Mouse (Mus musculus): ENCODE results near the gene Lck. TPM values are rescaled to one million over a fixed set of nuclear protein-coding genes. Genes with fewer than 3 reads are reported as not detected.

The Lck gene
- total and polyA plus RNA-seq, 3 experiments: 67.2 to 138 (median 70.0) TPM

DNA sequence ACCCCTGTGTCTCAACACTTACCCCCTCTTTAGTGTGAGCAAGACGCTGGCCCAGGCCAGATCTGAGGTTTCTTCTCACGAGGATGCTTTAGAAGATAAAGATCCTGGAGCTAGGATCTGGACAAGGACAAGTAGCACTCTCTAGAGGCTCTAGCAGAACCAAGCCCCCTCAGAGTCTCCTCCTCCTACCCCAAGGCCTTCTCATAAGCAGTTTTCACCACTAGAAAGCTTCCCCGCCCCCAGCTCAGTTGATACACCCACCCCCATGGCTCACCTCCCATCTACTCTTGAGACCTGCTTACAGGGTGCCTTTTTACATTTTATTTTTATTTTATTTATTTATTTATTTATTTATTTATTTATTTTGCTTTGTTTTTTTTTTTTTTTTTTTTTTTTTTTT lies 63.8 kb downstream of the Lck start:
- dilution Hi-C loops (cut with MboI; ENCODE audit: extremely low pct_ligation_motif_present, extremely low pct_unique_long_range_greater_than_20kb, low sequenced_read_pairs) (no loop called here), in situ Hi-C loops (cut with MboI; ENCODE audit: low pct_ligation_motif_present, low pct_unique_long_range_greater_than_20kb, low sequenced_read_pairs) (no loop called here)
- TF ChIP-seq MYC (IDR thresholded peaks at IDR 0.05; ENCODE audit: low read depth, low read length) (no peak), NRF1 (IDR thresholded peaks at IDR 0.05; ENCODE audit: low read depth, low read length) (no peak), MEF2A (IDR thresholded peaks at IDR 0.05; ENCODE audit: borderline replicate concordance, low read depth, low read length) (no peak), GABPA (IDR thresholded peaks at IDR 0.05; ENCODE audit: insufficient replicate concordance, low read depth, low read length) (no peak), HCFC1 (IDR thresholded peaks at IDR 0.05; ENCODE audit: low read depth, low read length) (no peak), RAD21 (IDR thresholded peaks at IDR 0.05; ENCODE audit: low read depth, low read length) (no peak), USF1 (IDR thresholded peaks at IDR 0.05; ENCODE audit: low read depth, low read length) (no peak), ZNF384 (IDR thresholded peaks at IDR 0.05; ENCODE audit: low read depth, low read length) (no peak)

DNA sequence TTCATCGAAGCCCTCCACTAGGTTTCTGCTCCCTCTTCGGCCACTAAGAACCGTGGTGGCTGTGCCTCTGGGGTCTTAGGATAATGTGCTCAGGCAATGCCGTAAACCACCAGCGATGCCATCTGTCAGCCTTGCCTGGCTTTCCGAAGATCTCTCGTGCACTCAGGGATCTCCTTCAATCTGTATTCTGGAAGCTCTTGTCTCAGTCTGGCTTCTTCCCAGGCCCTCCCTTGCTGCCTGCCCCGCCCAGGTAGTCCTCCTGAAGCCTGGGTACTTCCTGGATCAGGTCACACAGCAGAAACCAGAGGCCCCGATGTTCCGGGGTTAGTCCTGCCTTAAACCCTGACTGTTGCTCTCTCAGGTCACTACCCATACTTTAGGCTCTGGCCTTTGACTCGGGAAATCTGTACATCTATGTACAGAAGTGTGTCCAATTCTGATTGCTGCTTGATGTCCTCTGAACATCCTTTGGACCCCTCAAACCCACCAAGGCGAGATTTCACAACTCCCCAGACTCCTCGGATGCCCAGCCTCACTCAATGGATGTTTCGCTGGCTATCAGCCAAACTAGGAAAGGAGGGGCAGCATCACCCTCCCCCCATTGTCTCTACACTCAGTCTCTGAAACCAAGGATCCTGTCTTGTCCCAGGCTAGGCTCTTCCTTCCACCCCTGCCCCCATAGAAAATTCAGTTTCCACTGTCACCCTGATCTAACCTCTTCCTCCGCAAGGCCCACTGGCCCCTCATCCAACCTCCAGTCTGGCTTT lies 64.4 kb downstream of the Lck start:
- Histone ChIP-seq H3K27me3 (replicated peaks) (peaks cover 4% of the 10 kb centered on the region), H3K27ac (ENCODE audit: insufficient read depth, low read depth) (no peak overlapping the region), H3K4me2 (ENCODE audit: insufficient read depth, low read depth, poor library complexity, severe bottlenecking) (0 out of 2 replicates have a peak overlapping the region, but pooled peaks have one; percentile 88), H3K9ac (ENCODE audit: insufficient read depth, low read depth) (no peak overlapping the region), H3K4me3 (replicated peaks in 1 of 3; ENCODE audit: low read depth in 2 of 3, low read length in 2 of 3, poor library complexity in 1 of 3) (peak overlapping the region in 2 of 3 experiments; percentile 47 to 53), H3K79me2 (replicated peaks; ENCODE audit: control insufficient read depth, extremely low read depth, insufficient read depth, poor library complexity, severe bottlenecking) (peaks cover 2% of the 10 kb centered on the region; the same call in 1 of the 2 replicates), H3K9me3 (replicated peaks; ENCODE audit: low read length) (no peaks in the 10 kb centered on the region), H3K4me1 (ENCODE audit: control insufficient read depth in 1 of 2, insufficient read depth in 2 of 2) (peaks cover 11 to 54% of the 10 kb centered on the region in 2 experiments), H3K36me3 (replicated peaks in 1 of 2; ENCODE audit: control insufficient read depth in 1 of 2, insufficient read depth in 1 of 2, low read length in 1 of 2) (no peaks in the 10 kb centered on the region)
- in situ Hi-C loops (cut with MboI; ENCODE audit: low pct_ligation_motif_present, low pct_unique_long_range_greater_than_20kb, low sequenced_read_pairs) (no loop called here), dilution Hi-C loops (cut with MboI; ENCODE audit: extremely low pct_ligation_motif_present, extremely low pct_unique_long_range_greater_than_20kb, low sequenced_read_pairs) (no loop called here)
- DNase-seq (ENCODE audit: extremely low read depth): no peak
- no peak for TF ChIP-seq CHD2 (IDR thresholded peaks at IDR 0.05; ENCODE audit: low read length)
- TF ChIP-seq ELF1 (IDR thresholded peaks at IDR 0.05; ENCODE audit: low read depth, low read length): peak; percentile 82
- no peak for TF ChIP-seq KAT2A (IDR thresholded peaks at IDR 0.05; ENCODE audit: insufficient replicate concordance, low read length)
- 0 out of 2 replicates have a peak, but pooled peaks have one; percentile 27 for TF ChIP-seq POLR2A (IDR thresholded peaks at IDR 0.05; ENCODE audit: low read depth, low read length)
- no peak for TF ChIP-seq SIN3A (IDR thresholded peaks at IDR 0.05; ENCODE audit: low read length)
- no peak for TF ChIP-seq MAZ (IDR thresholded peaks at IDR 0.05; ENCODE audit: low read depth, low read length)
- TF ChIP-seq TBP (conservative IDR thresholded peaks at IDR 0.05; ENCODE audit: low read depth, low read length): 0 out of 2 replicates have a peak, but pooled peaks have one; percentile 34

More for the DNA sequence above, 63.8 kb downstream of the Lck start:
- Histone ChIP-seq H3K4me1 (ENCODE audit: control insufficient read depth in 1 of 2, insufficient read depth in 2 of 2) (peaks cover 11 to 48% of the 10 kb centered on the region in 2 experiments), H3K4me3 (replicated peaks in 1 of 3; ENCODE audit: low read depth in 2 of 3, low read length in 2 of 3, poor library complexity in 1 of 3) (no peak overlapping the region), H3K9ac (ENCODE audit: insufficient read depth, low read depth) (no peak overlapping the region), H3K36me3 (replicated peaks in 1 of 2; ENCODE audit: control insufficient read depth in 1 of 2, insufficient read depth in 1 of 2, low read length in 1 of 2) (no peaks in the 10 kb centered on the region), H3K9me3 (replicated peaks; ENCODE audit: low read length) (no peaks in the 10 kb centered on the region), H3K27ac (ENCODE audit: insufficient read depth, low read depth) (no peak overlapping the region), H3K27me3 (replicated peaks) (peaks cover 4% of the 10 kb centered on the region), H3K79me2 (replicated peaks; ENCODE audit: control insufficient read depth, extremely low read depth, insufficient read depth, poor library complexity, severe bottlenecking) (peaks cover 4% of the 10 kb centered on the region; the same call in 1 of the 2 replicates), H3K4me2 (ENCODE audit: insufficient read depth, low read depth, poor library complexity, severe bottlenecking) (no peak overlapping the region)
- DNase-seq (ENCODE audit: extremely low read depth): no peak
